Mouse (Mus musculus) CH12.LX (cell line): ENCODE results near the gene Slc25a23. TPM values are rescaled to one million over a fixed set of nuclear protein-coding genes. Genes with fewer than 3 reads are reported as not detected.
"Not testable (repeated sequence)": the region's sequence is repeated elsewhere in the genome, so short reads cannot be mapped to it uniquely, and the experiment has no call there.

ENCODE experiments used
- DNase-seq: peaks from one replicate; pipeline ENCODE4 v3.0.0-alpha.2; 2013; ENCODE audit errors: extremely low read depth
- H3K27ac ChIP-seq: 2 replicates; pipeline ENCODE4 v1.5.1; 2012; ENCODE audit warnings: low read depth, mild to moderate bottlenecking, control low read depth, moderate library complexity; ENCODE audit not compliant: insufficient read depth
- H3K27me3 ChIP-seq: replicated peaks from 2 replicates; pipeline ENCODE3; 2012; ENCODE audit warnings: inconsistent platforms
- H3K36me3 ChIP-seq, 2 experiments: replicated peaks in 1 of 2; 2 replicates each; pipeline versions ENCODE3 to v1.6.1; 2012; ENCODE audit warnings: inconsistent platforms in 1 of 2, low read length in 1 of 2, mild to moderate bottlenecking in 1 of 2, mixed read lengths in 1 of 2, moderate library complexity in 1 of 2; ENCODE audit not compliant: control insufficient read depth in 1 of 2, insufficient read depth in 1 of 2
- H3K4me1 ChIP-seq, 2 experiments: 2 replicates each; pipeline ENCODE4 v1.6.1; 2012; ENCODE audit warnings: inconsistent platforms in 1 of 2, moderate library complexity in 1 of 2; ENCODE audit not compliant: insufficient read depth in 2 of 2, control insufficient read depth in 1 of 2
- H3K4me2 ChIP-seq: 2 replicates; pipeline ENCODE4 v1.6.1; 2012; ENCODE audit warnings: low read depth, mild to moderate bottlenecking, control low read depth; ENCODE audit not compliant: poor library complexity, insufficient read depth, severe bottlenecking
- H3K4me3 ChIP-seq, 3 experiments: fragments of 150-350 bp in 1 of 3; sonication (generic) in 1 of 3; replicated peaks in 1 of 3; 2 replicates each; pipeline versions ENCODE3 to v1.5.1; 2011 to 2012; ENCODE audit warnings: low read depth in 2 of 3, low read length in 2 of 3, mild to moderate bottlenecking in 2 of 3, moderate library complexity in 2 of 3, control low read depth in 1 of 3, improper control_type of control experiment in 1 of 3, inconsistent platforms in 1 of 3, mixed read lengths in 1 of 3; ENCODE audit not compliant: poor library complexity in 1 of 3
- H3K79me2 ChIP-seq: replicated peaks from 2 replicates; pipeline ENCODE4 v1.6.1; 2012; ENCODE audit warnings: mild to moderate bottlenecking, moderate library complexity; ENCODE audit not compliant: control insufficient read depth, poor library complexity, insufficient read depth, severe bottlenecking; ENCODE audit errors: extremely low read depth
- H3K9ac ChIP-seq: 2 replicates; pipeline ENCODE4 v1.6.1; 2012; ENCODE audit warnings: low read depth, mild to moderate bottlenecking, control low read depth, moderate library complexity; ENCODE audit not compliant: insufficient read depth
- H3K9me3 ChIP-seq: replicated peaks from 2 replicates; pipeline ENCODE3; 2012; ENCODE audit warnings: low read length, inconsistent platforms, mixed read lengths
- BHLHE40 ChIP-seq: IDR thresholded peaks from 2 replicates; pipeline ENCODE4 v1.6.1; 2011; ENCODE audit warnings: mild to moderate bottlenecking, low read depth, low read length, improper control_type of control experiment
- CHD1 ChIP-seq: IDR thresholded peaks from 2 replicates; pipeline ENCODE4 v1.6.1; 2012; ENCODE audit warnings: low read depth, low read length, improper control_type of control experiment, inconsistent platforms
- CTCF ChIP-seq, 2 experiments: IDR thresholded peaks in 1 of 2; conservative IDR thresholded peaks in 1 of 2; 2 replicates each; pipeline ENCODE4 v1.5.1; 2011 to 2012; ENCODE audit warnings: low read depth in 2 of 2, low read length in 2 of 2, improper control_type of control experiment in 1 of 2, inconsistent platforms in 1 of 2, mild to moderate bottlenecking in 1 of 2, moderate library complexity in 1 of 2
- EP300 ChIP-seq: IDR thresholded peaks from 2 replicates; pipeline ENCODE4 v1.6.1; 2011; ENCODE audit warnings: low read length, improper control_type of control experiment
- ETS1 ChIP-seq: conservative IDR thresholded peaks from 2 replicates; pipeline ENCODE4 v1.6.1; 2012; ENCODE audit warnings: low read depth, mild to moderate bottlenecking, inconsistent platforms, low read length, improper control_type of control experiment, moderate library complexity
- HCFC1 ChIP-seq: IDR thresholded peaks from 2 replicates; pipeline ENCODE4 v1.6.1; 2012; ENCODE audit warnings: low read depth, mild to moderate bottlenecking, inconsistent platforms, low read length, improper control_type of control experiment
- MAX ChIP-seq: IDR thresholded peaks from 2 replicates; pipeline ENCODE4 v1.6.1; 2011; ENCODE audit warnings: low read length, improper control_type of control experiment
- MAZ ChIP-seq: IDR thresholded peaks from 2 replicates; pipeline ENCODE4 v1.6.1; 2012; ENCODE audit warnings: low read depth, mild to moderate bottlenecking, inconsistent platforms, low read length, improper control_type of control experiment, moderate library complexity
- MEF2A ChIP-seq: IDR thresholded peaks from 2 replicates; pipeline ENCODE4 v1.6.1; 2014; ENCODE audit warnings: low read depth, mild to moderate bottlenecking, inconsistent platforms, low read length, improper control_type of control experiment, borderline replicate concordance
- MYC ChIP-seq: IDR thresholded peaks from 2 replicates; pipeline ENCODE4 v1.6.1; 2011; ENCODE audit warnings: low read depth, mild to moderate bottlenecking, improper control_type of control experiment, low read length
- PAX5 ChIP-seq: IDR thresholded peaks from 2 replicates; pipeline ENCODE4 v1.6.1; 2012; ENCODE audit warnings: low read length, inconsistent platforms, mixed read lengths
- RAD21 ChIP-seq: IDR thresholded peaks from 2 replicates; pipeline ENCODE4 v1.6.1; 2011; ENCODE audit warnings: low read depth, mild to moderate bottlenecking, low read length, improper control_type of control experiment, moderate library complexity
- SMC3 ChIP-seq: IDR thresholded peaks from 2 replicates; pipeline ENCODE4 v1.6.1; 2011; ENCODE audit warnings: low read depth, low read length, improper control_type of control experiment
- TBP ChIP-seq: conservative IDR thresholded peaks from 2 replicates; pipeline ENCODE4 v1.6.1; 2011; ENCODE audit warnings: low read depth, low read length, improper control_type of control experiment
- USF1 ChIP-seq: IDR thresholded peaks from 2 replicates; pipeline ENCODE4 v1.6.1; 2014; ENCODE audit warnings: low read depth, mild to moderate bottlenecking, inconsistent platforms, low read length, improper control_type of control experiment
- USF2 ChIP-seq: conservative IDR thresholded peaks from 2 replicates; pipeline ENCODE4 v1.6.1; 2011; ENCODE audit warnings: low read depth, low read length, improper control_type of control experiment
- ZKSCAN1 ChIP-seq: IDR thresholded peaks from 2 replicates; pipeline ENCODE4 v1.6.1; 2012; ENCODE audit warnings: low read depth, inconsistent platforms, low read length, improper control_type of control experiment, borderline replicate concordance
- ZMIZ1 ChIP-seq: IDR thresholded peaks from 2 replicates; pipeline ENCODE4 v1.6.1; 2012; ENCODE audit warnings: low read depth, mild to moderate bottlenecking, inconsistent platforms, low read length, improper control_type of control experiment
- dilution Hi-C: fragments of 300-500 bp; cut with MboI; formaldehyde crosslinking; loops from 2 replicates; pipeline ENCODE4 v1.14.3; 2020; ENCODE audit warnings: low sequenced_read_pairs; ENCODE audit not compliant: extremely low pct_unique_long_range_greater_than_20kb, extremely low pct_ligation_motif_present
- in situ Hi-C: fragments of 300-500 bp; cut with MboI; formaldehyde crosslinking; loops from 3 replicates; pipeline ENCODE4 v1.14.3; 2019; ENCODE audit warnings: low sequenced_read_pairs, low pct_ligation_motif_present, low pct_unique_long_range_greater_than_20kb, mixed read lengths
- polyA plus RNA-seq: library from polyadenylated mRNA; unstranded; fragments of >175 nt; gene quantifications from 2 replicates; pipeline ENCODE4 v1.2.1, GENCODE M21; 2012; ENCODE audit warnings: low read depth; ENCODE audit not compliant: insufficient read length
- total RNA-seq, 2 experiments: library from RNA; depleted of rRNA; stranded (reverse); fragments of 300-350 nt in 1 of 2; fragments of >200 nt in 1 of 2; gene quantifications; 2 replicates each; pipeline ENCODE4 v1.2.3; 2012 to 2014

Slc25a23 gene
- total and polyA plus RNA-seq, 3 experiments, result 2.2 to 13.8 (median 6.9) TPM

GRCm38 (mm10) chr17:57051679-57052078 lies 8.0 kb downstream of the Slc25a23 start:
- H3K4me2 ChIP-seq, H3K9me3 ChIP-seq, H3K79me2 ChIP-seq, H3K27me3 ChIP-seq, in situ Hi-C loops, dilution Hi-C loops, H3K27ac ChIP-seq, H3K4me3 ChIP-seq, H3K9ac ChIP-seq: not testable (repeated sequence)
- Histone ChIP-seq H3K36me3 (peaks cover 42 to 60% of the 10 kb centered on the region in 2 experiments), H3K4me1 (peaks cover 0 to 28% of the 10 kb centered on the region in 2 experiments; a peak in 2 of 4 replicates)
- DNase-seq, result peak; percentile 55
- TF ChIP-seq RAD21, result peak; percentile 48
- peak in 1 of 2 experiments; percentile 60; a peak in 2 of 4 replicates for TF ChIP-seq CTCF (conservative IDR thresholded peaks at IDR 0.05 in 1 of 2, IDR thresholded peaks at IDR 0.05 in 1 of 2; ENCODE audit: low read depth in 2 of 2, low read length in 2 of 2)
- peak; percentile 47 for TF ChIP-seq SMC3

GRCm38 (mm10) chr17:57048816-57049215 lies 10.8 kb downstream of the Slc25a23 start:
- H3K36me3 ChIP-seq, result peaks cover 46 to 57% of the 10 kb centered on the region in 2 experiments
- H3K4me3 ChIP-seq, result no peak overlapping the region
- H3K9ac ChIP-seq, result no peak overlapping the region
- no peaks in the 10 kb centered on the region for H3K79me2 ChIP-seq
- in situ Hi-C loops (no loop called here), dilution Hi-C loops (no loop called here)
- no peaks in the 10 kb centered on the region for H3K27me3 ChIP-seq
- TF ChIP-seq USF2, result no peak
- no peak for TF ChIP-seq PAX5
- TF ChIP-seq RAD21, result no peak
- TF ChIP-seq MAX, result no peak
- TF ChIP-seq EP300, result no peak
- no peak for TF ChIP-seq BHLHE40
- TF ChIP-seq TBP, result no peak
- TF ChIP-seq USF1, result no peak
- TF ChIP-seq ETS1, result no peak
- TF ChIP-seq ZKSCAN1, result no peak
- TF ChIP-seq MAZ, result no peak
- no peak for TF ChIP-seq ZMIZ1
- no peak for TF ChIP-seq MEF2A
- no peak for TF ChIP-seq CHD1
- no peak for TF ChIP-seq MYC
- no peak for TF ChIP-seq HCFC1
- no peak for DNase-seq
- H3K4me1 ChIP-seq, result peaks cover 0 to 30% of the 10 kb centered on the region in 2 experiments; a peak in 2 of 4 replicates
- no peaks in the 10 kb centered on the region for H3K9me3 ChIP-seq
- no peak overlapping the region for H3K4me2 ChIP-seq
- H3K27ac ChIP-seq, result no peak overlapping the region
